Mouse (Mus musculus): Measurements from ENCODE around the gene Bmp7. TPM values are rescaled to one million over a fixed set of nuclear protein-coding genes. Genes with fewer than 3 reads are reported as not detected.

Gene Bmp7
- polyA plus RNA-seq, 1 experiment from 2014 or later = 9.1 TPM

DNA sequence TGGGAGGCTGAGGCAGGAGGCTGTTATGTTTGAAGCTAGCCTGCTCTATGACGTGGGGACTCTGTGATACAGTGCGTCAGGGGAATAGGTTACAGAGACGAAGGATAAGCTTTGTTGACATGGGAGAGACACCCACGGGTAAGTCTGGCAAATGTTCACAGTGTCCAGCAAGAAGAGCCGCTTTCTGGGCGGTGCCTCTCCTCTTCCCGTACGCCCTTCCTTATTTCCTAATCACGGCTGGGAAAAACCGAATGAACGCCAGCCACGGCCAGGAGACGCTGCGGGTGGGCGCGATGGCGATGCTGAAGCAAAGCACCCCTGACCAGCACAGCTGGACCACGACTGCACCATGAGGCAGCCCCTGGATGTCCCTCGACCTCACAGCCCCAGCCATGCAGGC is 77.7 kb downstream of the Bmp7 start:
- ATAC-seq (replicated peaks; ENCODE audit: low FRiP score) = no peak
- no peak overlapping the region for H3K9ac ChIP-seq (ENCODE audit: low read depth, low read length)
- DNase-seq (ENCODE audit: low spot score) = no peak
- H3K4me3 ChIP-seq (ENCODE audit: low read depth, low read length) = no peak overlapping the region
- no peaks in the 10 kb centered on the region for H3K36me3 ChIP-seq (ENCODE audit: control insufficient read depth, insufficient read depth, low read length)
- 49% methylated on average over 19 of the region's 19 CpGs for WGBS
- H3K27me3 ChIP-seq (replicated peaks; ENCODE audit: control insufficient read depth, insufficient read depth, low read length) = peaks cover 10% of the 10 kb centered on the region
- no peak overlapping the region for H3K4me2 ChIP-seq
- H3K4me1 ChIP-seq (replicated peaks; ENCODE audit: control insufficient read depth, insufficient read depth, low read length) = no peaks in the 10 kb centered on the region
- no peaks in the 10 kb centered on the region for H3K9me3 ChIP-seq (ENCODE audit: control insufficient read depth, low read length)
- H3K27ac ChIP-seq (ENCODE audit: low read depth, low read length) = no peak overlapping the region

- H3K9me3 ChIP-seq (ENCODE audit: control insufficient read depth, low read length) = no peaks in the 10 kb centered on the region
- ATAC-seq (replicated peaks; ENCODE audit: low FRiP score) = no peak
Observed at GRCm38 (mm10) chr2:172861590-172861989, 78.5 kb downstream of the Bmp7 start.

GRCm38 (mm10) chr2:172860593-172860992 is 79.5 kb downstream of the Bmp7 start:
- peaks cover 10% of the 10 kb centered on the region for H3K27me3 ChIP-seq (replicated peaks; ENCODE audit: control insufficient read depth, insufficient read depth, low read length)
- no peak overlapping the region for H3K4me3 ChIP-seq (ENCODE audit: low read depth, low read length)
- H3K9me3 ChIP-seq (ENCODE audit: control insufficient read depth, low read length) = no peaks in the 10 kb centered on the region
- no peak overlapping the region for H3K27ac ChIP-seq (ENCODE audit: low read depth, low read length)
- no peak overlapping the region for H3K4me2 ChIP-seq
- no peaks in the 10 kb centered on the region for H3K36me3 ChIP-seq (ENCODE audit: control insufficient read depth, insufficient read depth, low read length)
- DNase-seq (ENCODE audit: low spot score) (no peak), ATAC-seq (replicated peaks; ENCODE audit: low FRiP score) (no peak)
- H3K9ac ChIP-seq (ENCODE audit: low read depth, low read length) = no peak overlapping the region
- WGBS = 83% methylated on average over 8 of the region's 8 CpGs
- H3K4me1 ChIP-seq (replicated peaks; ENCODE audit: control insufficient read depth, insufficient read depth, low read length) = no peaks in the 10 kb centered on the region

More at GRCm38 (mm10) chr2:172861590-172861989, 78.5 kb downstream of the Bmp7 start:
- Histone ChIP-seq H3K36me3 (ENCODE audit: control insufficient read depth, insufficient read depth, low read length) (no peaks in the 10 kb centered on the region), H3K4me2 (no peak overlapping the region), H3K9ac (ENCODE audit: low read depth, low read length) (no peak overlapping the region), H3K4me1 (replicated peaks; ENCODE audit: control insufficient read depth, insufficient read depth, low read length) (no peaks in the 10 kb centered on the region), H3K27me3 (replicated peaks; ENCODE audit: control insufficient read depth, insufficient read depth, low read length) (peaks cover 10% of the 10 kb centered on the region), H3K4me3 (ENCODE audit: low read depth, low read length) (no peak overlapping the region), H3K27ac (ENCODE audit: low read depth, low read length) (no peak overlapping the region)
- 60% methylated on average over 14 of the region's 14 CpGs for WGBS
- no peak for DNase-seq (ENCODE audit: low spot score)

- Histone ChIP-seq H3K4me2 (no peak overlapping the region), H3K36me3 (ENCODE audit: control insufficient read depth, insufficient read depth, low read length) (no peaks in the 10 kb centered on the region), H3K4me3 (ENCODE audit: low read depth, low read length) (no peak overlapping the region), H3K27me3 (replicated peaks; ENCODE audit: control insufficient read depth, insufficient read depth, low read length) (peaks cover 10% of the 10 kb centered on the region), H3K9me3 (ENCODE audit: control insufficient read depth, low read length) (no peaks in the 10 kb centered on the region), H3K9ac (ENCODE audit: low read depth, low read length) (no peak overlapping the region), H3K4me1 (replicated peaks; ENCODE audit: control insufficient read depth, insufficient read depth, low read length) (no peaks in the 10 kb centered on the region), H3K27ac (ENCODE audit: low read depth, low read length) (no peak overlapping the region)
- no peak for DNase-seq (ENCODE audit: low spot score)
- WGBS = 77% methylated on average over 7 of the region's 7 CpGs
- no peak for ATAC-seq (replicated peaks; ENCODE audit: low FRiP score)
Observed at GRCm38 (mm10) chr2:172860104-172860503, 80.0 kb downstream of the Bmp7 start.

DNA sequence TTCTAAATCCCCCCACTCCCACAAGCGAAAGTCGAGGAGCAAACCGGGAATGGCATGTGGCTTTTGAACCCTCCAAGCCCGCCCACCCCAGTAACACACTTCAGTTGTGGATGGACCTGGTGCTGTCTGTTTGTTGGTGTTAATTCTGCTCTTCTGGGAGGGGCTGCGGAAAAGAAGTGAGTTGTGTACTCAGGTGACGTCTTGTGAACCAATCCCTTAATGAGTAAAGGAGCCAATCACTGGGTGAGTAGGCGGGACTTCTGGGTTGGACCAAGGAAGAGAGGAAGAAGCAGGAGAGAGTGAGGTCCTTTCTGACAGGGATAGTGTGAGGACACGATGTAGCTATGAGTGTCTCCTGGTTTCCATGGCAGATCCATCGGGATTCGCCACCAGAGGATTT is 83.1 kb downstream of the Bmp7 start:
- WGBS = 58% methylated on average over 10 of the region's 10 CpGs
- H3K4me3 ChIP-seq (ENCODE audit: low read depth, low read length) = no peak overlapping the region
- no peak for DNase-seq (ENCODE audit: low spot score)
- no peak overlapping the region for H3K4me2 ChIP-seq
- no peaks in the 10 kb centered on the region for H3K9me3 ChIP-seq (ENCODE audit: control insufficient read depth, low read length)
- H3K27ac ChIP-seq (ENCODE audit: low read depth, low read length) = no peak overlapping the region
- no peak overlapping the region for H3K9ac ChIP-seq (ENCODE audit: low read depth, low read length)
- H3K4me1 ChIP-seq (replicated peaks; ENCODE audit: control insufficient read depth, insufficient read depth, low read length) = no peaks in the 10 kb centered on the region
- H3K27me3 ChIP-seq (replicated peaks; ENCODE audit: control insufficient read depth, insufficient read depth, low read length) = peaks cover 2% of the 10 kb centered on the region; the same call in 1 of the 2 replicates
- H3K36me3 ChIP-seq (ENCODE audit: control insufficient read depth, insufficient read depth, low read length) = no peaks in the 10 kb centered on the region
- no peak for ATAC-seq (replicated peaks; ENCODE audit: low FRiP score)

DNA sequence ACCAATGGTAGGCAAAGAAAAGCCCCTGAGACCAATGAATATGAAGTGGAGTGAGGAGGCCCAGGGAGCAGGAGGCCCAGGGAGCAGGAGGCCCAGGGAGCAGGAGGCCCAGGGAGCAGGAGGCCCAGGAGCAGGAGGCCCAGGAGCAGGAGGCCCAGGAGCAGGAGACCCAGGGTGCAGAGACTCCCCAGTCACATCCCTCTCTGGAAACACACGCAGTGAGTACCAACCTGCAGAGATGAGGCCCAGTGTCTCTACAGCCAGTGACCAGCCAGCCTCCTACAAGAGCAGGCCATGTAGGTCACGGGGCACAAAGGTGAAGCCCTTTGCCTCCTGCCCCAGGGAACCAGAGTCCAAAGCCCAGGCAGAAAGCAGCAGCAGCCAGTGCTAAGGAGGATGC is 83.6 kb downstream of the Bmp7 start:
- 57% methylated on average over 2 of the region's 2 CpGs for WGBS
- H3K27ac ChIP-seq (ENCODE audit: low read depth, low read length) = no peak overlapping the region

DNA sequence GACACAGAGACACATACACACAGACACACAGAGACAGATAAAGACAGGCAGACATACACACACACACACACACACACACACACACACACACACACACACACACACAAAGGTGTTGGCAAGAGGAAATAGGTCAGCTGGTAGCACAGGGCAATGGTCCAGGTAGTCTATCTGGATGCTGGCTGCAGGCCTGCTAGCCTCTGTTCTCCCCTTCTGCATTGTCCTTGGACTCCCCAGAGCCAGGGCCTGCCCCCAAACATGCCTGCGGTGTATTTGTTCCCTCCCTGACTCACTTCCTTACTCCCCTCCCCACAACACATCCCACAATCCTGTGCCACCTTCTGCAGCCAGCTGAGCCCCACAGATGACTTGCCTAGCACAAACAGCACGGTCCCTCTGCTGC is 86.0 kb downstream of the Bmp7 start:
- no peaks in the 10 kb centered on the region for H3K27me3 ChIP-seq (replicated peaks; ENCODE audit: control insufficient read depth, insufficient read depth, low read length)
- DNase-seq (ENCODE audit: low spot score) (no peak), ATAC-seq (replicated peaks; ENCODE audit: low FRiP score) (no peak)
- H3K9ac ChIP-seq (ENCODE audit: low read depth, low read length) = no peak overlapping the region
- H3K36me3 ChIP-seq (ENCODE audit: control insufficient read depth, insufficient read depth, low read length) = no peaks in the 10 kb centered on the region
- H3K9me3 ChIP-seq (ENCODE audit: control insufficient read depth, low read length) = no peaks in the 10 kb centered on the region
- H3K4me2 ChIP-seq = no peak overlapping the region
- H3K4me1 ChIP-seq (replicated peaks; ENCODE audit: control insufficient read depth, insufficient read depth, low read length) = no peaks in the 10 kb centered on the region
- H3K4me3 ChIP-seq (ENCODE audit: low read depth, low read length) = no peak overlapping the region
- H3K27ac ChIP-seq (ENCODE audit: low read depth, low read length) = no peak overlapping the region
- 61% methylated on average over 2 of the region's 2 CpGs for WGBS

More for the DNA sequence above, 83.6 kb downstream of the Bmp7 start:
- ATAC-seq (replicated peaks; ENCODE audit: low FRiP score) (no peak), DNase-seq (ENCODE audit: low spot score) (no peak)
- Histone ChIP-seq H3K4me1 (replicated peaks; ENCODE audit: control insufficient read depth, insufficient read depth, low read length) (no peaks in the 10 kb centered on the region), H3K9me3 (ENCODE audit: control insufficient read depth, low read length) (no peaks in the 10 kb centered on the region), H3K4me3 (ENCODE audit: low read depth, low read length) (no peak overlapping the region), H3K27me3 (replicated peaks; ENCODE audit: control insufficient read depth, insufficient read depth, low read length) (peaks cover 2% of the 10 kb centered on the region; the same call in 1 of the 2 replicates), H3K9ac (ENCODE audit: low read depth, low read length) (no peak overlapping the region), H3K36me3 (ENCODE audit: control insufficient read depth, insufficient read depth, low read length) (no peaks in the 10 kb centered on the region), H3K4me2 (no peak overlapping the region)

GRCm38 (mm10) chr2:172851773-172852172 is 88.3 kb downstream of the Bmp7 start:
- Histone ChIP-seq H3K4me3 (ENCODE audit: low read depth, low read length) (no peak overlapping the region), H3K4me1 (replicated peaks; ENCODE audit: control insufficient read depth, insufficient read depth, low read length) (no peaks in the 10 kb centered on the region), H3K27me3 (replicated peaks; ENCODE audit: control insufficient read depth, insufficient read depth, low read length) (no peaks in the 10 kb centered on the region), H3K36me3 (ENCODE audit: control insufficient read depth, insufficient read depth, low read length) (no peaks in the 10 kb centered on the region), H3K27ac (ENCODE audit: low read depth, low read length) (no peak overlapping the region), H3K9me3 (ENCODE audit: control insufficient read depth, low read length) (no peaks in the 10 kb centered on the region), H3K9ac (ENCODE audit: low read depth, low read length) (no peak overlapping the region), H3K4me2 (no peak overlapping the region)
- DNase-seq (ENCODE audit: low spot score) = no peak
- no peak for ATAC-seq (replicated peaks; ENCODE audit: low FRiP score)
- WGBS = 69% methylated on average over 11 of the region's 11 CpGs

DNA sequence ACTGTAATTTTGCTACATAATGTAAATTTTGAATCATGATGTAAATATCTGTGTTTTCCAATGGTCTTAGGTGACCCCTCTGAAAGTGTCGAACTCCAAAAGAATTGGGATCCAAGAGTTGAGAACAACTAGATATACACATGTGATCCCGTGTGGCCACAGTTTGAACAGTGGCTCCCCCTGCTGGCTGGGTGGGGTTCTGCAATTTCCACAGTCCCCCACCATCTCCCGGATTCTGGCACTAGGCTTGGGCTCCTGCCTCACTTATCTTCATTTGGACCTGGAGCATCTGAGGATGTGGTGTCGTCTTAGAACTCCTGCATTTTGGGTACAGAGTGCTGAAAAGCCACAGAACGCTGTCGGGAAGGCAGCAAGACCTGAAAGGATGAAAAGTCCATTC is 91.9 kb downstream of the Bmp7 start:
- H3K9me3 ChIP-seq (ENCODE audit: control insufficient read depth, low read length) = no peaks in the 10 kb centered on the region
- H3K27me3 ChIP-seq (replicated peaks; ENCODE audit: control insufficient read depth, insufficient read depth, low read length) = no peaks in the 10 kb centered on the region
- H3K36me3 ChIP-seq (ENCODE audit: control insufficient read depth, insufficient read depth, low read length) = no peaks in the 10 kb centered on the region
- H3K4me3 ChIP-seq (ENCODE audit: low read depth, low read length) = no peak overlapping the region
- H3K4me2 ChIP-seq = no peak overlapping the region
- H3K9ac ChIP-seq (ENCODE audit: low read depth, low read length) = no peak overlapping the region
- no peaks in the 10 kb centered on the region for H3K4me1 ChIP-seq (replicated peaks; ENCODE audit: control insufficient read depth, insufficient read depth, low read length)
- WGBS = 69% methylated on average over 6 of the region's 6 CpGs
- DNase-seq (ENCODE audit: low spot score) = no peak
- no peak overlapping the region for H3K27ac ChIP-seq (ENCODE audit: low read depth, low read length)
- ATAC-seq (replicated peaks; ENCODE audit: low FRiP score) = no peak
